Mouse (Mus musculus) heart, embryonic 13.5 days (tissue): ENCODE measurements around the gene Vrtn. TPM values are rescaled to one million over a fixed set of nuclear protein-coding genes. Genes with fewer than 3 reads are reported as not detected.

Source experiments
- ATAC-seq: fragments of 200-750 bp; cut with Nextera tagmentation; 2 replicates; pipeline ENCODE4 v1.8.0; 2017; ENCODE audit warnings: moderate TSS enrichment; ENCODE audit not compliant: insufficient number of reproducible peaks, low FRiP score, low TSS enrichment; ENCODE audit errors: extremely low read depth
- H3K27ac ChIP-seq: fragments of 300-500 bp; sonication (generic); replicated peaks from 2 replicates; pipeline ENCODE4 v1.5.1; 2015; ENCODE audit warnings: moderate library complexity, mild to moderate bottlenecking, inconsistent platforms
- H3K27me3 ChIP-seq: fragments of 300-500 bp; sonication (generic); replicated peaks from 2 replicates; pipeline ENCODE4 v1.6.1; 2015; ENCODE audit warnings: mild to moderate bottlenecking, inconsistent platforms
- H3K36me3 ChIP-seq: fragments of 300-500 bp; sonication (generic); 2 replicates; pipeline ENCODE4 v1.6.1; 2015; ENCODE audit warnings: mild to moderate bottlenecking, inconsistent platforms
- H3K4me1 ChIP-seq: fragments of 300-500 bp; sonication (generic); 2 replicates; pipeline ENCODE4 v1.6.1; 2015; ENCODE audit warnings: inconsistent platforms
- H3K4me2 ChIP-seq: fragments of 300-500 bp; sonication (generic); 2 replicates; pipeline ENCODE4 v1.6.1; 2015; ENCODE audit warnings: inconsistent platforms, mild to moderate bottlenecking, moderate library complexity
- H3K4me3 ChIP-seq: fragments of 300-500 bp; sonication (generic); 2 replicates; pipeline ENCODE4 v1.5.1; 2015; ENCODE audit warnings: moderate library complexity, mild to moderate bottlenecking, inconsistent platforms
- H3K9ac ChIP-seq: fragments of 300-500 bp; sonication (generic); 2 replicates; pipeline ENCODE4 v1.6.1; 2015; ENCODE audit warnings: inconsistent platforms, mild to moderate bottlenecking, moderate library complexity
- H3K9me3 ChIP-seq: fragments of 300-500 bp; sonication (generic); 2 replicates; pipeline ENCODE4 v1.6.1; 2016; ENCODE audit warnings: inconsistent platforms
- WGBS: fragments of 180-500 bp; shearing (Covaris S2); methylation state at CpG from one replicate; pipeline ENCODE4 v1.1.7; 2015; ENCODE audit warnings: mixed read lengths; 5-methylcytosine and 5-hydroxymethylcytosine counted together
- polyA plus RNA-seq: library from polyadenylated mRNA; unstranded; fragments of >200 nt; fragmentation: Nextera tagmentation; extraction: Ambion mirVana; gene quantifications from 2 replicates; pipeline ENCODE4 v1.2.1, GENCODE M21; 2015

The Vrtn gene
- polyA plus RNA-seq = not detected in 2 replicates

DNA sequence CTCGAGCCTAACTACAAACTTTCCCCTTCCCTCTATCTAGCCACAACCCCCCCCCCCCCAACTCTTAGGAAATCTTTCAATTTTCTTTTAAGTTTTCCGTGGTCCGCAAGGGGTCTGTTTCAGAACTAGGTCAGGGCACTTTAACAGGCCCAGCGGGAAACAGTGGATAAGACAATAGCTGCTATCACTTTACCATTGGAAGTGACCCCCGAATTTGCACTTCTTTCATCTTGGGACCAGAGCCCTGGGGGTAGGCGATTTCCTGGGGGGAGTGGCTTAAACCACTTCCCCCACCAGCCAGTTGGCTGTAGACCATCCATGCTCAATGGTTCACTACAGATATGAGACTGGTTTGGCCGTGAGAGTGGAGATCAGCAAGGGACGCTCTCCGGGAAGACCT is at the start of gene Vrtn:
TSS of gene Vrtn (plus strand) at position 366 of the 400 bp plus-strand sequence.
- peaks cover 8% of the 10 kb centered on the region; the same call in 1 of the 2 replicates for H3K4me1 ChIP-seq
- H3K36me3 ChIP-seq = no peaks in the 10 kb centered on the region
- H3K9ac ChIP-seq = no peak within 1 kb of the TSS
- peaks cover 57% of the 10 kb centered on the region for H3K27me3 ChIP-seq
- H3K4me3 ChIP-seq = peak within 1 kb of the TSS; percentile 11; the same call in 1 of the 2 replicates
- no peaks in the 10 kb centered on the region for H3K9me3 ChIP-seq
- peak within 1 kb of the TSS; percentile 24; the same call in 1 of the 2 replicates for H3K4me2 ChIP-seq
- no peak within 1 kb of the TSS for H3K27ac ChIP-seq
- WGBS = 8% methylated on average over 9 of the region's 9 CpGs
- no peak for ATAC-seq

DNA sequence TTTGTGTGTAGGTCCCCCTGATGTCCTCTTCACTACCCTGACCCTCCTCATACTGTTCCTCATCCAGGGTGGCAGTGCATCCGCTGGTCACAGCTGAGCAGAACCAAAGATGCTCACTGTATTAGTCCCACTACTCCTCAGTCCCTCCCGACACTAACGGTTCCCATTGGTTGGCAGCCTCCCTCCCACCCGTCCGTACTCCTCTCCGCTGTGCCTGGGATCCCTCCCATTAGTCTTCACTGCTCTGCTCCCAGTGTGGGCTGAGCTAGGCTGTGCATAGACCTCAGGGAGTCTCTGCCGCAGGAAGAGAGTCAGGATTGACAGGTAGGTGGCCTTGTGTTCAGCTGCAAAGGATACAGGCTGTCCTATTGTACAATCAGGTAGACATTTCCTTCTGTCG is 42.5 kb upstream of the Vrtn start:
- no peak overlapping the region for H3K4me2 ChIP-seq
- no peak overlapping the region for H3K4me3 ChIP-seq
- H3K9ac ChIP-seq = no peak overlapping the region
- no peaks in the 10 kb centered on the region for H3K4me1 ChIP-seq
- no peaks in the 10 kb centered on the region for H3K9me3 ChIP-seq
- ATAC-seq = no peak
- WGBS = 16% methylated on average over 8 of the region's 8 CpGs
- no peak overlapping the region for H3K27ac ChIP-seq
- H3K36me3 ChIP-seq = peaks cover 11% of the 10 kb centered on the region
- peaks cover 41% of the 10 kb centered on the region for H3K27me3 ChIP-seq

DNA sequence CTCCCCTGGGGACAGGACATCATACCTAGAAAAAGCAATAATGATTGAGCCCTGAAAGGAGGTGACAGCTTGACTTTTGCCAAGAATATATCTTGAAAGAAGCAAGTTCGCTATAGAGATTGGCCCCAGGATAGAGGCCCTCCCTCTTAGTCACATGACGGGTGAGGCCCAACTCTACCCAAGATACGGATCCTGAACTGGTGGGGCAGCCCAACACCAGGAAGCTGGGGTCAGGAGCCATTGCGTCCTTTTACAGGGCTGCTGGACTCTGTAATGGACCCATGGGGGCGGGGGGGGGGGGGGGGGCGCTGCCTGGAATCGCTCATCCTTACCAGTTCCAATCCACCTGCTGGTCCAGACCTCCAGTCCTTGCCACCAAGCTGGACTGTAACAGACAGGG is 36.8 kb upstream of the Vrtn start:
- no peak overlapping the region for H3K27ac ChIP-seq
- peaks cover 43% of the 10 kb centered on the region for H3K36me3 ChIP-seq
- H3K27me3 ChIP-seq = peaks cover 7% of the 10 kb centered on the region
- no peak overlapping the region for H3K4me2 ChIP-seq
- no peak for ATAC-seq
- no peaks in the 10 kb centered on the region for H3K9me3 ChIP-seq
- no peaks in the 10 kb centered on the region for H3K4me1 ChIP-seq
- no peak overlapping the region for H3K4me3 ChIP-seq
- H3K9ac ChIP-seq = no peak overlapping the region
- WGBS = 81% methylated on average over 6 of the region's 7 CpGs

DNA sequence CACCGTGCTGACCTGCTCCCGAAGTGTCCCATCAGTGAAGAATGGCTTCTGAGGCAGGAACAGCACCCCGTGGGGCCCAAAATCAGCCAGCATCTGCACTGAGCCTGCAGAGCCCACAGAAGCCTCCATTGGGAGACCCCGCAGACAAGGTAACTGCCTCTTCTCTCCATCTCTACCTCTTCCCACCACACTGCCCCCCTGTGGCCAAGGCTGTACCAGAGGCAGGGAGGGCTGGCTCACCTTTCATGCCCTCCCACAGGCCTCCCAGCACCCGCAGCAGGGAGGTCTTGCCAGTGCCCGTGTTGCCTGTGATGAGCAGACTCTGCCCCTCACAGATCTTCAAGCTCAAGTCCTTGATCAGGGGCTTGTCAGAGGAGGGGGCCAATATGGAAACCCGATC is 35.0 kb upstream of the Vrtn start:
- no peaks in the 10 kb centered on the region for H3K27me3 ChIP-seq
- no peak overlapping the region for H3K4me2 ChIP-seq
- H3K4me1 ChIP-seq = no peaks in the 10 kb centered on the region
- 76% methylated on average over 7 of the region's 7 CpGs for WGBS
- no peaks in the 10 kb centered on the region for H3K9me3 ChIP-seq
- H3K27ac ChIP-seq = no peak overlapping the region
- no peak overlapping the region for H3K9ac ChIP-seq
- H3K4me3 ChIP-seq = no peak overlapping the region
- H3K36me3 ChIP-seq = peaks cover 47% of the 10 kb centered on the region
- ATAC-seq = no peak

DNA sequence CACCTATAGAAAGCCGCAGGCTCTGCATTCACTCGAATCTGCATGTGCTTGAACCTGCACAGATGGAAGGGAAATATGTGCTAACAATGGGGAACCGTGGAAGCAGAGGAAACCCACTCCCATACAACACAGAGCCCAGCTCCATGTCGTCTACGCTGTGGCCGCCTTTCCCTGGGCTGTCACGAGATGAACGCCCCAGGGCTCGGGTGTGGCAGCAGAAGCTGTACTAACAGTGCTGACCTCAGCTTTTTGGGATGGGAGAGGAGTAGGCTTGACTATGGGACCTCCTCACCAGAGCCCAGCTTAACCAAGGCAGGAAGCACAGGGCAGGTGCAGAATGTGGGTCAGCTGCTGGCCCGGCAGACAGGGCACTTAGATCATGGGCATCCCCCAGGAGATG is 29.1 kb upstream of the Vrtn start:
- H3K36me3 ChIP-seq = peaks cover 22% of the 10 kb centered on the region
- no peaks in the 10 kb centered on the region for H3K9me3 ChIP-seq
- H3K27me3 ChIP-seq = no peaks in the 10 kb centered on the region
- no peak for ATAC-seq
- no peak overlapping the region for H3K27ac ChIP-seq
- peaks cover 3% of the 10 kb centered on the region for H3K4me1 ChIP-seq
- H3K4me3 ChIP-seq = no peak overlapping the region
- 83% methylated on average over 10 of the region's 10 CpGs for WGBS
- H3K9ac ChIP-seq = no peak overlapping the region
- H3K4me2 ChIP-seq = no peak overlapping the region

DNA sequence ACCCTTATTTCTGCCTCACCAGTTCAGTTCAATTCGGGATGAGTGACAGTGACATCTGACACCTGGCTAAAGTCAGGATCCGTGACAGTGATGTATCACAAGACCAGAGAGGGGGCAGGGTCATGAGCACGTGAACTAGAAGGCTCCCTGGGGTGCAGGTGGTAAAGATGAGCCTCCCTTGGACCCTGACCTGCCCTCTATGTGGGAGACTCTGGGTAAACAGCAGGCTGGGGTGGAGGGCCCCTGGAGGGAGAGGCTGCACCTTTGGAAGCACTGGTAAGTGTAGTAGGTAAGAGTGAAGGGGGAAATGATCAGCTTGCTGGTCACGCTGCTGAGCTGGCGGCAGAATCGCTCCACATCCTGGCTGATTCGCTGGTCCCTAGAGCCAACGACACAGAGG is 28.3 kb upstream of the Vrtn start:
- Histone ChIP-seq H3K9ac (no peak overlapping the region), H3K4me3 (no peak overlapping the region), H3K4me2 (no peak overlapping the region), H3K27ac (no peak overlapping the region), H3K27me3 (no peaks in the 10 kb centered on the region), H3K36me3 (peaks cover 14% of the 10 kb centered on the region), H3K9me3 (no peaks in the 10 kb centered on the region), H3K4me1 (peaks cover 4% of the 10 kb centered on the region)
- no peak for ATAC-seq
- whole genome bisulfite sequencing = 57% methylated on average over 8 of the region's 8 CpGs

DNA sequence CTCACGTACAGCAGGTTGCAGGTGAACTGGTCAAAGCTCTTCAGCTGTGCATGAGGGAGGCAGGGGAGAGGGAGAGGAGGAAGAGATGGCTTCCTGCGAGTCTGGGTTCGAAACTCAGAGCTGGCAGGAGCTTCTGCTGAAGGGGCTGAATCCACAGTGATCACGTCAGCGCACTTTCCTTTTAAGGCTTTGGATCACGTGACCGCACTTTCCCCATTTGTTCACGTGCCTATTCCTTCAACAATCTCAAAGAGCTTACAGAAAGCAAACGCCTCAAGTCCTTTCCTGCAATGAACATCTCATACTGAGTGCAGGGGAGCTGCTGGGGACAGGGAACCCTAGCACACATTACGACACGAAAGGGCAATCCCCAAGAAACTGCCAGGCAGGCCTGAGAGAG is 26.8 kb upstream of the Vrtn start:
- no peak overlapping the region for H3K4me2 ChIP-seq
- ATAC-seq = no peak

DNA sequence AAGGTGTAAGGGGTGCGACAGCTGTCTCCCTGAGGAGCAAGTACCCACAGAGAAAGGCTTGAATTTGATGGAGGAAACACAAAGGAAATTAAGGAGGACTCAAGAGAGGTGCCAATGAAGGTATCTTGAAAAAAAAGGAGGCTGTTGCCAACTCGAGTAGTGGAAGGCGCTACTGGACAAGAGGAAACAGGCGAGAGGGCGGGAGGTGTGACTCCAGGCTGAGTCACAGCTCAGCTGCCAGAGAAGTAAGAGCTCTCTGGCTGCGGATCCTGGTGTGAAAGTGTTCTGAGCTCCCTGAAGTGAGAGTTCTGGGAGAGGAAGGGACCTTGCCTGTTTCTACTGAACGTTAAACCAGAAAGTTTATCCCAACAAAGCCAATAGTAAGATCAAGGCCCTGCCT is 26.3 kb upstream of the Vrtn start:
- Histone ChIP-seq H3K9ac (no peak overlapping the region), H3K27me3 (no peaks in the 10 kb centered on the region), H3K9me3 (no peaks in the 10 kb centered on the region), H3K27ac (no peak overlapping the region), H3K4me1 (peaks cover 4% of the 10 kb centered on the region), H3K4me2 (no peak overlapping the region), H3K4me3 (no peak overlapping the region), H3K36me3 (no peaks in the 10 kb centered on the region)
- no peak for ATAC-seq
- WGBS = 37% methylated on average over 7 of the region's 7 CpGs

More for the DNA sequence above, 26.8 kb upstream of the Vrtn start:
- WGBS = 81% methylated on average over 11 of the region's 11 CpGs
- no peak overlapping the region for H3K4me3 ChIP-seq
- H3K9ac ChIP-seq = no peak overlapping the region
- no peaks in the 10 kb centered on the region for H3K27me3 ChIP-seq
- H3K9me3 ChIP-seq = no peaks in the 10 kb centered on the region
- 0 out of 2 replicates have a peak, but pooled peaks cover 3% of the 10 kb centered on the region for H3K36me3 ChIP-seq
- H3K4me1 ChIP-seq = peaks cover 4% of the 10 kb centered on the region
- H3K27ac ChIP-seq = no peak overlapping the region

DNA sequence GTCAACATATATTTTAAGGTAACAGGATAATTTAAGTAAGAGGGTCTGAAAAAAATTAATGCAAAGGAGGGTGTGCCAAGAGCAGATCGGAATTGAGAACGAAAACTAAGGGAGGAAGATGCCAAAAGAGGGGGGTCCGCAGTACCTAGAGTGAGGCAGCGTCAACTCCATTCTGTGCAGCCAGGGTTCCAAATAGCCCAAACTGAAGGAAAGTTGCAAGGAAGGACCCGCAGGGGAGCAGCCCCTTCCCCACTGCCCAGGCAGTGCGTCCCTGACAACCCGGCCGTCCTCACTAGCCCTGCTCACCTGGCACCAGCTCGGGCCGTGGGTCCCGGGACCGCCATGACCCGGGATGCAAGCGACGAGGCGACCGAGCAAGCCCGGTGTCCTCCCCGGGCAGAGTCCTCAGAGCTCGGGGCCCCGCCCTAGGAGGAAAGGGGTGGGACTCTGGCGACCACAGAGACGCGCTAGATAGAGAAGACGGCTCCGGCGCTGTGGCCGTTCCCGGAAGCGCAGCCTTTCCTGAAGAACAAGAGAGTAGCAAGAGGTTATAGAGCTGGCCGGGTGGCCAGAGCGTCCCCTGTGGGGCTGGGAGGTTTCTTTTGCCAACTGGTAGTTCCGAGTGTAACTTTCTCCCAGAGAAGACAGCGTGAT is 23.7 kb upstream of the Vrtn start, which contains the start of gene Abcd4:
TSS of gene Abcd4 (minus strand) at position 437 of the 654 bp plus-strand sequence.
- under 1% methylated on average over 34 of the region's 34 CpGs for WGBS
- H3K36me3 ChIP-seq = no peaks in the 10 kb centered on the region
- peak within 1 kb of the TSS; percentile 63 for H3K4me3 ChIP-seq
- H3K4me2 ChIP-seq = peak within 1 kb of the TSS; percentile 78
- ATAC-seq = peak; percentile 89
- H3K27ac ChIP-seq = peak within 1 kb of the TSS; percentile 24; the same call in 1 of the 2 replicates
- no peaks in the 10 kb centered on the region for H3K9me3 ChIP-seq
- H3K4me1 ChIP-seq = peaks cover 13% of the 10 kb centered on the region
- H3K9ac ChIP-seq = peak within 1 kb of the TSS; percentile 87
- H3K27me3 ChIP-seq = no peaks in the 10 kb centered on the region

DNA sequence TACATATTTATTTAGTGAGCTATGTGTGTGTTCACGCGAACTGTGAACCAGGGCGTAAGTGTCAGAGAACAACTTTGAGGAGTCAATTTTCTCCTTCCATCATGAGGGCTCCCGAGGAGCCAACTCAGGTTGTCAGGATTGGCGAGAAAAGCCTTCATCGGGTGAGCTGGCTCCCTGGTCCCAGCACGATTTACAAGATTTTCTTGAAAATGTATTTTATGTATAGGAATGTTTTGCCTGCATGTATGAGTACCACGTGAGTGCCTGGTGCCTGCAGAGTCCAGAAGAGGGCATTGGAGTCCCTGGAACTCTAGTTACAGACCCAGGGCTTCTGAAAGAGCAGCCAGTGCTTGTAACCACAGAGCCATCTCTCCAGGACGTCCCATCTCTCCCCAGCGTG is 23.2 kb upstream of the Vrtn start:
- 10% methylated on average over 10 of the region's 10 CpGs for WGBS

DNA sequence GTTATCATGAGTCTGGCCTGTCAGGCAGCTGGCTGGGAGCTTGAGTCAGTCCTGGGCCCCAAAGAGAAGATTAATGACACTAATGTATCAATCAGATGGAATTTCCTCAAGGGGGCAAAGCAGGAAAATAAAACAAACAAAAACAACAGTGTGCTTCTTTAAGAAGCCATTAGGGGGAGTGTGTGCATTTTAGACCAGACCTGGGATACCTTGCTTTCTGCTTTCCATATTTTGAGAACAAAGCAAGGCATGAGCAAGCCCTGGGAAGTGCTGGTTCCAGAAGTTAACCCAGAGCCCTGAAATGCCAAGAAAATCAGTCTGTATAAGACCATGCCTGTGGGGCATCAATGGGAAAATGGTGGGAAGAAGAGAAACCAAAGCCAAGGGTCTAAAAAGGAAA is 19.8 kb upstream of the Vrtn start:
- no peak for ATAC-seq
- Histone ChIP-seq H3K9ac (no peak overlapping the region), H3K27ac (no peak overlapping the region), H3K4me1 (peaks cover 17% of the 10 kb centered on the region), H3K4me3 (no peak overlapping the region), H3K36me3 (no peaks in the 10 kb centered on the region), H3K4me2 (no peak overlapping the region), H3K9me3 (no peaks in the 10 kb centered on the region), H3K27me3 (peaks cover 24% of the 10 kb centered on the region)

More for the DNA sequence above, 23.2 kb upstream of the Vrtn start:
- Histone ChIP-seq H3K9ac (peak overlapping the region; percentile 87), H3K4me1 (peaks cover 13% of the 10 kb centered on the region), H3K9me3 (no peaks in the 10 kb centered on the region), H3K4me3 (peak overlapping the region; percentile 63), H3K36me3 (no peaks in the 10 kb centered on the region), H3K27me3 (no peaks in the 10 kb centered on the region), H3K27ac (no peak overlapping the region), H3K4me2 (peak overlapping the region; percentile 78)
- no peak for ATAC-seq

DNA sequence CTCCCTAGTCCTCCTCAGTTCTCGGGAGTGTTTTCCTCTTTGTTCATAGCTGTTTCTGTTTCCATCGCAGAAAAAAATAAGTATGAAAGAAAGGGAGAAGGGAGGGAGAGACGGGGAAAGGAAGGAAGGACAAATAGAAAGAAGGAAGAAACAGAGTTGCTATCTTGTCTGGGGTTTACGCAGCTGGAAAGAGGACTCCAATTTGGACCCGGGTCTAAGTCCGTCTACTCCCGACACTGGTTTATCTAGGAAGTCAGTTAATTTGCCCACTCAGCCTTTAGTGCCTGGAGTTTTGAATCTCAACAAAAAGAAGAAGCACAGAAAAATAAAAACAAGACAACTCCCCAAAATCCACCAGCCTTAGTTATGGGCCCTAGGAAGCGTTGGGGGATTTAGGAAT is 16.2 kb upstream of the Vrtn start:
- H3K4me3 ChIP-seq = no peak overlapping the region
- H3K9me3 ChIP-seq = no peaks in the 10 kb centered on the region
- H3K9ac ChIP-seq = no peak overlapping the region
- WGBS = 32% methylated on average over 8 of the region's 8 CpGs
- peaks cover 34% of the 10 kb centered on the region for H3K27me3 ChIP-seq
- ATAC-seq = no peak
- H3K27ac ChIP-seq = no peak overlapping the region
- peaks cover 13% of the 10 kb centered on the region; the same call in 1 of the 2 replicates for H3K4me1 ChIP-seq
- no peak overlapping the region for H3K4me2 ChIP-seq
- H3K36me3 ChIP-seq = no peaks in the 10 kb centered on the region
